Mouse (Mus musculus): ENCODE results near the gene Acsl1. TPM values are rescaled to one million over a fixed set of nuclear protein-coding genes. Genes with fewer than 3 reads are reported as not detected.

The Acsl1 gene
- 48.7 to 59.9 TPM (median 49.7 TPM) in 3 replicates for total RNA-seq (2017)

DNA sequence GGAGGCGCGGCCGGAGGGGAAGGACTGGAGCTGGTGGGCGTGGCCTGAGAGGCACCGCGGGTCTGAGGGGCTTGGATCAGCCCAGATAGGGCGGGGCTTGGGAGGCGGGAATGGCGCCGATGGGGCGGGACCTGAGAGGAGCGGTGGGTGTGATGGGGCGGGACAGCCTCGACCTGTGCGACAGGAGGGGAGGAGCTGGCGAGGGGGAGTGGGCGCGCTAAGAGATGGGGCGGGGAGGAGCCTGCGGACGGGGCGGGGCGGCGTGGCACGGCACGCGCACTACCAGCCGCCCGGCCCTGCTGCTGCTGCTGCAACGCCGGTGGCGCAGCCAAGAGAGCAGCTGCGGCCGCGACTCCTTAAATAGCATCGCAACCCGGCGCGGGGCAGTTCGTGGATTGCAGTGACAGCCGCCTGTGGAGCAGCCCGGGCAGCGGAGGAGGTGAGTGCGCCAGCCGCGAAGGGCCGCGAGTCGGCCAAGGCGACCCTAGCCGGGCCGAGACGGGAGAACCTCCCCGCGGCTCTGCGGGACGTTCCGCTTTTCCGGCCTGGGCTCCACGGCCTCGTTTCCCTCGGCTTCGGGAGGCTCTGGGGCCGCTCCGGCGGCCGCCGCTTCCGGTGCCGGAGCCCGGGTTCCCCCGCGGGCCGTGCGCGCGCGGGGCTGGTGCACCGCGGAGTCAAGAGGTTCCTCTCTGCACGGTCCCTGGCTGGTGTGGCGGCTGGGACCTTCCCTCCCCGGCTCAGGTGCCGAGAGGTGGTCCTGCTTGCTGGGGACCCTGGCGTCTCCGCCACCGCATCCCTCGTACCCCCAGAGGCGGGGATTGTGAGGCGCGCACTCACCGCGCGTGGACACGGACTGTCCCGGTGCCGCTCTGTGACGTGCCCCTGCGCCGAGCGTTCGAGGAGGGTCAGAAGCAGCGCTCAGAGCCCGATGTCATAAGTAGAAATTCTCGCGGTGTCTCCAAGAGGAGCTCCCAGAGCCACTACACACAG lies at the start of gene Acsl1:
Acsl1 (plus strand) TSS at position 246 of the 990 bp plus-strand sequence.
- ATAC-seq (replicated peaks; ENCODE audit: insufficient number of reproducible peaks, low FRiP score, low TSS enrichment, poor library complexity, severe bottlenecking): peak; percentile 92

DNA sequence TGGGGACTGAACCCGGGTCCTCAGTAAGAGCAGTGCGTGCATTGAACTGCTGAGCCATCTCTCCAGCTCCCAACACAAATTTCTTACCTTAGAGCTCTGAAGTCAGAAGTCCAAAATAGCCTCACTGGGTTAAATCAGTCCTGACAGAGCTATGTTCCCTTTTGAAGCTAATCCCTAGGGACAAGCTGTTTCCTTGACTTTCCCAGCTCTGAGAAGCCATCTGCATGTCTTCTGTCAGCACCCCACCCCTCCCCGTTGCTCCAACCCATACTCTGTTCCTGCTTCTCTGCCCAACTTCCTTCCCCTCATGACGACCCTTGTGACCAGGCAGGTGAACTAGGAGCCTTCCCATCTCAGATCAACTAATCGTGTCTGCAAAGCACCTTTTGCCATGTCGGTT lies 49.3 kb upstream of the Acsl1 start:
- no peak for ATAC-seq (replicated peaks; ENCODE audit: insufficient number of reproducible peaks, low FRiP score, low TSS enrichment, poor library complexity, severe bottlenecking)

- ATAC-seq (replicated peaks; ENCODE audit: insufficient number of reproducible peaks, low FRiP score, low TSS enrichment, poor library complexity, severe bottlenecking): no peak
Measured at GRCm38 (mm10) chr8:46427940-46428339, 42.9 kb upstream of the Acsl1 start.

GRCm38 (mm10) chr8:46429871-46430270 lies 41.0 kb upstream of the Acsl1 start:
- ATAC-seq (replicated peaks; ENCODE audit: insufficient number of reproducible peaks, low FRiP score, low TSS enrichment, poor library complexity, severe bottlenecking): no peak

DNA sequence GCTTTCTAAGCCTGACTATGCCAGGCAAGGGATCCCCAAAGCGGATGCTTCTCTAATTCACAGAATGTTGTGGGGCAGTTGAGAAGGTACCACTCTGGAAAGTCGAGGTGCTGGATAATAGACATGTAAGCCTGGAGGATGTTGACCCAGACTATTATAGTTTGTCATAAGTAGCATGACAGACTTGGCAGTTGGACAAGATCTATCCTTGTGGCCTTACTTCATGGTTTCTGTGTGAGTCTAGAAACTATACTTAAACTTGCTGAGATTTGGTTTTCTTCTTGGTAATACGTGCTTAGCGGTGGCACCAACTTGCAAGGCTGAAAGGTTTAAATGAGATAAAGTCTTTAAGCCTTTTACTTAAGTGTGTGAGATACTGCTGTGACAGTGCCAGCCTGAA lies 38.9 kb upstream of the Acsl1 start:
- ATAC-seq (replicated peaks; ENCODE audit: insufficient number of reproducible peaks, low FRiP score, low TSS enrichment, poor library complexity, severe bottlenecking): no peak

- no peak for ATAC-seq (replicated peaks; ENCODE audit: insufficient number of reproducible peaks, low FRiP score, low TSS enrichment, poor library complexity, severe bottlenecking)
Measured at GRCm38 (mm10) chr8:46432581-46432980, 38.3 kb upstream of the Acsl1 start.

DNA sequence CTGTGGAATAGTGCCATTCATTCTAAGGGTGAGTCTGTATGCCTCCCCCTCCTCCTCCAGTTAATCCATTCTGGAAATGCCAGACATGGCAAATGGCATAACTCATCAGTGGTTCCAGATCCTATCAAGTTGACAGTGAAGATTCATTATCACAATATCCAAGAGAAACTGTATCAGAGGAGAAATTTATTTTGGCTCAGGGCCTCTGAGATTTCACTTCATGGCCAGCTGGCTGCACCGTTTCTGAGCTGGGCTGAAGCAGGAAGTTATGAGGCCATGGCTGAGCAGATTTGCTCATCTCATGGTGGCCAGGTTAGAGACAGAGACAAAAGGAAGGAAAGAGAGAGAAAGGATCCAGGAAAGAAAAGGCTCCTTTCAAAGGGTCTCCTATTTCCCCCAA lies 37.2 kb upstream of the Acsl1 start:
- no peak for ATAC-seq (replicated peaks; ENCODE audit: insufficient number of reproducible peaks, low FRiP score, low TSS enrichment, poor library complexity, severe bottlenecking)

DNA sequence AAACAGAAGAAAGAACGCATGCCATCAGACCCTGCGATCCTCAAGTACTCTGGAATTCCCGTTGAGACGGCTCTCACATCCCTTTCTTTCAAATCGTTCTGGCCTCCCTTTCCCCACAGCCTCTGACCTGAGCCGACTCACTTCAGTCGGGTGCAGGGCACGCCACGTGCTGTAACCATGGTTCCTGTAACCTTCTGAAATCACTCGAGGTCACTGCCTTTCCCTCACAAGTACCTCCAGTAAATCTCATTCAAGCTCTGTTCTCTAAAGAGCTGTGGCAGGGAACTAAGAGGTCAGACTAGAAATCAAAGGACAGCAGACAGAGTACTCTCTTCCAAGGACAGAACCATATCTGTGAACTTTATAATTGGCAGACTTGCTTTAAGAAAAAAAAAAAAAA lies 32.3 kb upstream of the Acsl1 start:
- ATAC-seq (replicated peaks; ENCODE audit: insufficient number of reproducible peaks, low FRiP score, low TSS enrichment, poor library complexity, severe bottlenecking): no peak

- no peak for ATAC-seq (replicated peaks; ENCODE audit: insufficient number of reproducible peaks, low FRiP score, low TSS enrichment, poor library complexity, severe bottlenecking)
Measured at GRCm38 (mm10) chr8:46445964-46446915, 24.6 kb upstream of the Acsl1 start.

DNA sequence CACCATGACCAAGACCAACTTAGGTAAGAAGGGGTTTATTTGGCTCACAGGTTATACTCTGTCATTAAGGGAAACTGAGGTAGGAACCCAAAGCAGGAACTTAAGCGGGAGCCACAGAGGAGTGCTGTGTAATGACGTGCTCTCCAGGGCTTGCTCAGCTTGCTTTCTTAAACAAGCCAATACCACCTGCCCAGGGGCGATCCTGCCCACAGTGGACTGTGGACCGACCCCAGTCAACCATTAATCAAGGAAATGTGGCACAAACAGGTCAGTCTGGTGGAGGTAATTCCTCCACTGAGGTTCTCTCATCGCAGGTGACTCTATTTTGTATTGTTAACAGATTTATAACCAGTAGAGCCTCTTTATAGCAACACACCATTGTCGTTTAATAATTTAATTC lies 23.5 kb upstream of the Acsl1 start:
- no peak for ATAC-seq (replicated peaks; ENCODE audit: insufficient number of reproducible peaks, low FRiP score, low TSS enrichment, poor library complexity, severe bottlenecking)

DNA sequence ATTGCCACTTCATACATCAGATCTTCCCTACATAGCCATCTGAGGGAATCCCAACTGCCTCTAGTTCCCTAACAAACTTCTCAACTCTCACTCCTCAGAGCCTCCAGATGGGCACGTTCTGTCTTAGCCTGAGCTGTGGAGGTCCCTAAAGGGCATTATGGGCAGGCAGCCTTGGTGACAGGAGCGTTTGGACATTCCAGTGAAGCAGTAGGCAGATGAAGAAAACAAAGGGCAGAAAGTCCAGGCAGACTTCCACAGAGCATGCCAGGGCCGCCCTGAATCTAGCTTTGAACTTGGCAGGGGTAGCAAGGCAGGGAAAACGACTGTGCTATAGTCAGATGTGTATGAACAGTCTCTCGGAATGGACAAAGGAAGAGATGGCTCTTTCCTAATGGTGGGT lies 22.2 kb upstream of the Acsl1 start:
- no peak for ATAC-seq (replicated peaks; ENCODE audit: insufficient number of reproducible peaks, low FRiP score, low TSS enrichment, poor library complexity, severe bottlenecking)

DNA sequence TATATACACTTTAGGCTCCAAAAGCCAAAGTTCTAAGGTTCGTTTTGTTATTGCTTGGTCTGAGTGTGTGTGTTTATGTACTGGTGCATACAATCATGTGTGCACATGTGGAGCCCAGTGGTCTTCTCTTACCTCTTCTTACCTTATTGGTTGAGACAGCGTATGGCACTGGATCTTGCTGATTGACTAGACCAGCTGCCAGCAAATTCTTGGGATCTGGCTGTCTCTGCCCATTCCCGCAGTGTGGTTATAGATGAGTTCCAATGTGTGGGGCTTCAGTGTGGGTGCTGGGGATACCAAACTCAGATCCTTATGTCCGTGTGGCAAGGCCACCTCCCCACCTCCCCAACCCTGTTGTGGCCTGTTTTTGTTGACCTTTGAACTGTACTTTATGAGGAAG lies 21.8 kb upstream of the Acsl1 start:
- ATAC-seq (replicated peaks; ENCODE audit: insufficient number of reproducible peaks, low FRiP score, low TSS enrichment, poor library complexity, severe bottlenecking): no peak

DNA sequence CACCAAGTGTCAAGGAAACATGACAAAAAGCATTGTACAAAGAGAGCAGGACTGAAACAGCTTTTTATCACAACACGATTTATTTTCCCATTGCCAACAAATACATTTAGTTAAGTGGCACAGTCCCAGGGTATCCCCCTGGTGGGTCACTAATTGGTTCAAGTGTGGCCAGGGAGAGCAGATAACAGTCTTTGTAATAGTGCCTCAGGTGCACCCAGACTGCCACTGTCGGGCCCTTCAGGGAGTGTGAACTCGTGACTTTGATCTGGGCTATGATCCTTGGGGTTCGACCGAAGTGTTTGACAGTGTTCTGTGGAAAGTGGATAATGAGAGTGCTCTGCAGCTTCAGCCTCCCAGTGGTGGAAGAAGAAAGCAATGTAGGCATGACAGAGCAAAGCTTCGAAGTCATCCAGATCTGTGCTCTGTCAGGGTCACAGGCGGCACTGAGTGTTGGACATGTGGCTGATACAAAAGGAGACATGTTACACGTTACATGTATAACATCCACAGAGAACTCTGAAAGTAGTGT lies 21.1 kb upstream of the Acsl1 start:
- ATAC-seq (replicated peaks; ENCODE audit: insufficient number of reproducible peaks, low FRiP score, low TSS enrichment, poor library complexity, severe bottlenecking): no peak

GRCm38 (mm10) chr8:46458215-46458811 lies 12.5 kb upstream of the Acsl1 start:
- ATAC-seq (replicated peaks; ENCODE audit: insufficient number of reproducible peaks, low FRiP score, low TSS enrichment, poor library complexity, severe bottlenecking): no peak

DNA sequence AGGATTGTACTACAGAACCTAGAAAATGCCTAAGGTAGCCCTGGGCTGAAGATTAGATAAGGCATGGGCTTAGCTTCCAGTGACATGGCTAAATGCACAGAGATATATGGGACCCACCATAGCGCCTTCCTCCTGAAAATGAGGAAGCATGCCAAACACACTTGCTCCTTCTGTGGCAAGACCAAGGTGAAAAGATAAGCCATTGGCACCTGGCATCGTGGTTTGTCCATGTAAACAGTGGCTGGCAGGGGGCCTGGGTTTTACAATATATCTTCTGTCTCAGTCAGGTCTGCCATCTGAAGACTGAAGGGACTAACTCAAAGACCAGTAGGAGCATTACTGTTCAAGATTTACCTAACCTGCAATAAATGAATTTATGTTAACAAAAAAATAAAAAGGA lies 2.4 kb upstream of the Acsl1 start:
- ATAC-seq (replicated peaks; ENCODE audit: insufficient number of reproducible peaks, low FRiP score, low TSS enrichment, poor library complexity, severe bottlenecking): no peak

DNA sequence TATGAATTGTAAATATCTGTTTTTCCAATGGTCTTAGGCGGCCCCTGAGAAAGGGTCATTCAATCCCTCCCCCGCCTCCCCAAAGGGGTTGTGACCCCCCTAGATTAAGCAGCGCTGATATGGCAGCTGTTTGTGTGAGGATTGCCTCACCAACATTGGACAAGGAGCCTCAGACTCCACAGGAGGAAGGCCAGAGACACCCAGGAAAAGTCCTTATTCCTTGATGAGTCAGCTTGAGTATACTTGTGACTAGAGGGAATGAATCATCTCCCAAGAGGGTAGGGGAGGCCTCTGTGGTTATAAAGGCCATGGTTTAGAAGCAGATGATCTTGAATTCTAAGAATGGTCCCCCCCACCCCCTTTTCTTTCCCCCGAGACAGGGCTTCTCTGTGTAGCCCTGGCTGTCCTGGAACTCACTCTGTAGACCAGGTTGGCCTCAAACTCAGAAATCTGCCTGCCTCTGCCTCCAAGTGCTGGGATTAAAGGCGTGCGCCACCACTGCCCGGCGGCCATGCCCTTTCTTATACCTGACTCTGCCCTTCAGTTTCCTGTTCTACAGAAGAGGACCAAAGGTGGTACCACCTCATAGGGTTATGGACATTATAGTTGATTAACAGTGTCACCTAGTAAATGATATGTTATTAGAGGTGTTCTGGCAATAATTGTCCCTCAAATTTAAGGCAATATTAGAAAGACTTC lies 1.6 kb upstream of the Acsl1 start:
- ATAC-seq (replicated peaks; ENCODE audit: insufficient number of reproducible peaks, low FRiP score, low TSS enrichment, poor library complexity, severe bottlenecking): no peak

DNA sequence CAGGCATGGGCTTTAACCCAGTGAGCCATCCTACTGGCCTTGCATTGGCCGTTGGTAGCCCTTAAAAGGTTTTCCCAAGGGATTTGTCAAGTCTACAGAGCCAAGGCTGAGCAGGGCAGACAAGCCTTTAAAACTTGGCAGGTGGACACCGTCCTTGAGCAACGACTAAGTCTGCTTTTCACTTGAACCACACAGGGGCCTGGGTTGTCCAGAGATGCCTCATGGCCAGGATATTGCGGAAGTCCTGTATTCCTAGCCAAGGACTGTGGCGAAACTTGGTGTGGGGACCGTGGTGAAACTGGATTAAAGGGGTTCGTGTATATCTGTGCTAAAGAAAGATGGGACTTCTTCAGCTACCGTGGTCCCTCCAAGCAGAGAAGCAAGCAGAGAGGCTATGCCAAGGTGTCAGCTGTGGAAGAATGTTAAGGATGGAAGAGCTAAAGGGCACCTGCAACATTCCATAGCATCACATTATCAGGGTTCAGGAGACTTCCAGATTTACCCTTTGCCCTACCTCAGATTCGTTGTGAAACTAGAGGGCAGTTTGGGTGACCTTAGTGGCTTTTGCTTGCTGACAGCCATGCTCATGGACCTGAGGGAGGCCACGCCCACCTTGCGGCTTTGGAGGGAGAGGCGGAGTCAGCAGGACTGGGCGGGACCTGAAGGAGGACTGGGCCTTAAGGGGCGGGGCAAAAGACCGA lies 596 bp upstream of the Acsl1 start:
- ATAC-seq (replicated peaks; ENCODE audit: insufficient number of reproducible peaks, low FRiP score, low TSS enrichment, poor library complexity, severe bottlenecking): peak; percentile 91
